Mouse (Mus musculus) adrenal gland (tissue): ENCODE measurements around the gene Arl15.

ENCODE experiments used
- intact Hi-C: fragments of 180-260 bp; cut with DNase I; formaldehyde crosslinking; loops from one replicate; pipeline ENCODE4 v1.15.1; 2025

The Arl15 gene

DNA sequence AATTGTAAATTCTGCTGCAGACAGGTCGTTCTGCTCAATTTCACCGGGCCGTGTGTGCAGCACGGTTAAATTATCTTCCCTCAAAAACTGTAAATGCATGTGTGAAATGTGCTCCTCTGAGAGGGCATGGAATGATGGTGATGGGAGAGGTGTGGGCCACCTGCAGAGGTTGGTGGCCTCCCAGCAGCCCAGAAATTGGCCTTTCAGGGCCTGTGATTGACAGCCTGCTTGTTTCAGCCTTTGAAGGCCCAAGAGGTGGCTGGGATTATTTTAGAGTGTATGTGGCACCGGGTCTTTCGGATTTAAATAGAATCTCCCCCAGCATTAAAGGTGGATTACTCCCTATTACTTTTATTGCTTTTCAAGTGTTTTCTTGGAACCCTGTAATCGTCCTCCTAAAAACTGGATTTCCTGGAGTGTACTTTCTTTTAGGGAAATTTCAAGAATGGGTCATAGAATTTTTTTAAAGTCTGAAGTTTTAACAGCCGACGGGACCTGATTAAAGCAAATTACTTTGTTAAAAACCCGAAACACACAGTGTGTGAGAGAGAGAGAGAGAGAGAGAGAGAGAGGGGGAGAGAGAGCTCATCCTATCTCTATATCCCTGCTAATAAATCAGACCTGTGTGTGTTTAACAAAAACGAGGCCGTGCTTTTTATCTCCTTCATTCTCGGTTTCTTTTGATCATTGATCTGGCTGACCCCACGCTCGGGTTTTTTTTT lies 186.6 kb downstream of the Arl15 start:
- intact Hi-C loops = no loop called here

DNA sequence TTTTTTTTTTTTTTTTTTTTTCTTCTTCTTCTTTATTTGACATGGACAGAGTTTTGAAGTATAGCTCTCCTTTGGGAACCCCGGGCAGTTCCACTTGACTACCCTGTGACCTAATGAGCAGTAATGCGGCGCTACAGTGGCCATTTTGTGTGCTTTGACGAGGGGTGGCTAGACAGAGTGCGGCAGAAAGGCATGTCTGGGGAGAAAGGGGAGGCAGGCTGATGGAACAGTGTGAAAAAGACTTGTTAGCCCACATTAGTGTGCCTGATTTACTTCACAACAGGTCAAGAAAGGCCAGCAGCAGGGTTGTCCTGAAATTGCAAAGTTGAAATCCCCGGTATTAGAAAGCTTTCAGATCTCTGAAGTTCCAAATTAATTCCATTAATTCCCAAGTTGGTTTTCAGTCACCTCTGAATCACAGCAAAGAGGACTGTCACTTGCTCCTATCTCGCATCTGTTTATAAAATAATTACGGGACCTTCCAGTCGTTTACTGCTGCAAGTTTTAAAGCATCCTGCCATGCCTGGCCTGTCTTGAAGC lies 187.2 kb downstream of the Arl15 start:
- intact Hi-C loops = no loop called here

DNA sequence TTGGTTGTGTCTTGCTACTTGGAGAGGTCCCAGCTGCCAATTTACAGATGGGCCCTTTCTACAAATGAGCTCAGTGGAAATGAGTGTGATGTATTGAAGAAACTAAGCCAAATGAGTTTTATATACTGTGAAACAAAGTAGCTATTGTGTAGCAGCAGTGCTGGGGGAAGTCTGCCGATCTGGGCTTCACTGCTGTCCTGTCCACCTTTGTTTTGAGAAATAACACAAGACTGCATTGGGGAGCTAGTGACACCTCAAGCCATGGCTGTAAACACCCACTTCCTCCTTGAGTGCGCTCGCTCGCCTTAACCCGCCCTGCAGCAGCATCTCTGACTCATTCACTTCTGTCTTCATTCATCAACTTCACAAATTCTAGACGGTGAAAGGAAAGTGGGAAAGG lies 189.3 kb downstream of the Arl15 start:
- intact Hi-C loops = no loop called here

DNA sequence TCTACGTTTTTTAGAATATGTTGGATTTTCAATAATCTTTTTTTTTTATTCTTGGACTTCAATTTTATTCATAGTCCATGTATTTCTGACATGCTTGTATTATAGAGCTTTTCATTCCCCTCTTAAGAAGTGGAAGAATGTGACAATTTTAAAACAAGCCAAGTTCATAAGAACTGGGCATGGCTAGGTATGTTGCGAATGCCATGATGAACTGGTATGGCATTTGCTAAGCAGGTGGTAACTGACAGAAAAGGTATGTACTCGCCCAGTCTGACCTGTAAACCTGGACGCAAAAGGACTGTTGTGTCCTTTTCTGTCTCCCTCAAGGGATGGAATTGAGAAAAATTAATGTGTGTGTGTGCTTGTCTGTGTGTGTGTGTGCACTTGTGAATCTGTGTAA lies 190.2 kb downstream of the Arl15 start:
- intact Hi-C loops = no loop called here

GRCm38 (mm10) chr13:113986864-113987562 lies 192.7 kb downstream of the Arl15 start:
- intact Hi-C loops = no loop called here

GRCm38 (mm10) chr13:113990247-113990646 lies 195.9 kb downstream of the Arl15 start:
- intact Hi-C loops = no loop called here

DNA sequence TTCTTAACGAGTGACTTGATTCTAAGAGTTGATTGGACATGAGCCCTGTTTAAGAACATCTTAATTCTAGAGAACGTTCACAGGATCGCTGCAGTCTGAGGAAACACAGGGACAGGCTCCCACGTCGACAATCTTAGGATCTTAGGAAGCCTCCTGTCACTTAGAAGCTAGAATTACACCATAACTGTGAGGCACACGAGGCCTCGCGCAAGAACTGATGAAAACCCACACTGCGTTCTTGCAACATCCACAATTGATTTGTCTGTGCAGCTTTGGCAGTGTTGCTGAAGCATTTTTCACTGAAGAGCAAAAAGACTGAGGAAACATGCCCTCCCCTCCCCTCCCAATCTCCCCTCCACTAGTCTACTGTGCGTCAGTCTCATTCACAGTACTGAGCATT lies 196.4 kb downstream of the Arl15 start:
- intact Hi-C loops = no loop called here

DNA sequence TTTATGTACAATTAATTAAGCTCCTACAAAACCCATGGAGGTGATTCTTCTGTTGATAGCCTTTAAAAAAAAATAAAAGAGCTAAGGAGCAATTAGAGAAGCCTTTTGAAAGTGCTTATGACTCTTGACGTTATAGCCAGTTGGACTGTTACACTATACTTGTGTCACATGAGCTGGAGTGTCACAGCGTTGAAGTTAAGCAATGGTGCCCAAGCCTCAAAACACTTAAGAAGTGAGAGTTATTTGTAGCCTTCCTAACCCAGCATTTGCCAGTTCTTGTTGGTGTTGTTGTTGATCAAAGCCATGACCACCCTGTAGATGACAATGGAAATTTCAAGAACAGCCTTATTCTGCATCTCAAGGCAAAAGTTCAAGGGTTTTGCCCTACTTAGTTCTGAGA lies 198.8 kb downstream of the Arl15 start:
- intact Hi-C loops = no loop called here

GRCm38 (mm10) chr13:113994586-113994985 lies 200.3 kb downstream of the Arl15 start:
- intact Hi-C loops = no loop called here

DNA sequence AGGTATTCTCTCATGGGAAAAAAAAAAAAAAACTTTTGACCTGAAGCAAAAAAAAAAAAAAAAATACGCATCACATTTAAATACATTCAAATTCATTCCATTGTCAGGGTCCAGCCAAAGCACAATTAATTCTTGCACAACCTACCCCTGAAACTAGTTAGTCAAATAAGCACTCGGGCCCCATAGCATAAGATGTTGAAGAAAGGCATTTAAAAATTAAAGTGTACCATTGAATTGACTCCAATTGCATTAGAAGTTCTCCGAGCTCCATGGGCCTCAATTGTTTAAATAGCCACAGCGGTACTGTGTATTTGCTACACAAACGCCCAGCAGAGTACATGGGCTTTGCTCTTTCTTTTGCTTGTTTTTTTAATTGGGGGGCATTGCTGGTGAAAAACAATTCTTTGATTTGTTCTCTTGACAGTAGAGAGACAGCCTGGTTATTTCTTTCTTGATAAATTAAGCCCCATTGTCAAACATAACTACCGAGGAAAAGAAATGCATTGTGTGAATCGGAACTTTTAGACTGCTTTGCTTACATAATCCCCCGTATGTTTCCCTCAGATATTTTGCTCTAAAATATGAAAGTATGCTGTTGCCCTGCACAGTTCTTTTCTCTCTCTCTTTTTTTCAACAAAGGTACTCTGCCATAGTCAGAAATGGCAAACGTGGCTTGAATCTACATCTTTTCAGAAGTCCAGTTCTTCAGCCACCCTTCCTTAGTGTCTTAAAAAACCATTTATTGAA lies 201.4 kb downstream of the Arl15 start:
- intact Hi-C loops = no loop called here

GRCm38 (mm10) chr13:113998811-113999210 lies 204.5 kb downstream of the Arl15 start:
- intact Hi-C loops = no loop called here

- intact Hi-C loops = no loop called here
These were observed 209.2 kb downstream of the Arl15 start for GRCm38 (mm10) chr13:114003463-114003862.

DNA sequence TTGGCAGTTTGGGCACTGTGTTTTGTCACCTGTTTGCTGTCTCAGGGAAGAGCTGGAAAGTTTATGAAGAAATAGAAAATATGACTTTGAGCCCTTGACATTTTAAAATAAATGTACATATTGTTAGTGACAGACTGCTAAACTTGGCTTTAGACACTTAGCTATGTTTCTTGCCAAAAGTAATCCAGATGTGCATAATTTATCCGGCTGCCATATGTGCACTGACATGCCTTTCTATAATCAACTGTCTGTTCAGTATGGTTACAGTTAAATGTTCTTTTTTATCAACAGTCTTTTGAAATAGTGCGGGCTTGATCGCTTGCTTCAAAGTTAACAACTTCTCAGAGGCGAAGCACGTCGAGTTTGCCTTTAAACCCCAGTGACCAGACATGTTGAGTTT lies 209.9 kb downstream of the Arl15 start:
- intact Hi-C loops = no loop called here

DNA sequence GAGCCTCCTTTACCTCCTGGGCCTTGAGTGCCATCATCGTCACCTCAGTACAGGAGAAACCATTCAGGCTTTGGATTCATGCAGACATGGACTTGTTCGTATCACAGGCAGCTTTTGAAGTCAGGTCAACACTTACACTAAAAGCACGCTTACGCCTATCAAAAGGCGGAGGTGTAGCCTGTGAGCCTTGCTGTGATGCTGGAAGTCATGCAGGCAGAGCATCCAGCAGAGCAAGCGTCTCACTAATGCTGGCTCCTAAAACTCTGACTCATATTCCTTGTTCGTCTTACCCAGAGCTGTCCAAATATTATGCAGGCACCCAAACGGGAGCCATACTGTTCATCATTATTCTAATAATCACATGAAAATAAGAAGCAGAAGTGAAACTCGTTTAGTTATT lies 215.5 kb downstream of the Arl15 start:
- intact Hi-C loops = no loop called here

DNA sequence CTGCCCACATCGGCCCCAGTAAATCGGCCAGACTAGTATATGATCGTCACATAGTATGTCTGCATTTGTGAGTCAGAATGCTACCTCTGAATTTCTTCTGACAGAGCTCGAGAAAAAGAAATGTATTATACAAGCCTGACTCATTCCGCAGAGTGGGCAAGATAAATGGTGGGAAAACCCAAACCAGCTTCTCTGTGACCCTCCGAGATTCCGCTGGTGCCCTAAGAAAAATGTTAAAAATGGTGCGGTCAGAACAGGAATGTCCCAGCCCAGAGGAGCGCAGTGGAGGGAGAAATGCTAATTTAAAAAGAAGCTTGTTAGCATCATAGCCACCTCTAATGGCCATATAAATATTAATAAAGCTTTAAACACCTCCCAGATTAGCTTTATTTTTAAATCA lies 216.2 kb downstream of the Arl15 start:
- intact Hi-C loops = no loop called here

- intact Hi-C loops = no loop called here
These were observed 216.7 kb downstream of the Arl15 start for GRCm38 (mm10) chr13:114011019-114011418.

GRCm38 (mm10) chr13:114017928-114018327 lies 223.6 kb downstream of the Arl15 start:
- intact Hi-C loops = no loop called here

- intact Hi-C loops = no loop called here
These were observed 229.2 kb downstream of the Arl15 start for GRCm38 (mm10) chr13:114023541-114023940.

GRCm38 (mm10) chr13:114026306-114026705 lies 232.0 kb downstream of the Arl15 start:
- intact Hi-C loops = no loop called here

DNA sequence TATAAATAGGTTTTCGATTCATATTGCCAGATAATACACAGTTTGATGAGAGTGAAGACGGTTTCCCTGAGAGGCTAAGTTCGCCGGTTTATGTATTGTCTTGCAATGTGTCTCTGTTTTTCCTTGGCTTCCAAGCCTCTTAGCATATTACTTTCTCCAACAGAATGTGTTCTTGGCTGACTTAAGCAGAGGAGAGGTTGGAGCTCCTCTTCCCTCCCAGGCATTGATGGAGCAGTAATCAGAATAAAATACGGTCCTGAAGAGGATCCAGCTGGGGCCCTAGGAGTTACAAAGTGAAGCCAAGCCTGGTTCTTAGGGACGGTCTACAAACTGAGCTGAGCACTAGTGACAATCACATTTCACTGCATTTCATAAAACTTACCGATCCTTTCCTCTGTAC lies 232.4 kb downstream of the Arl15 start:
- intact Hi-C loops = no loop called here

DNA sequence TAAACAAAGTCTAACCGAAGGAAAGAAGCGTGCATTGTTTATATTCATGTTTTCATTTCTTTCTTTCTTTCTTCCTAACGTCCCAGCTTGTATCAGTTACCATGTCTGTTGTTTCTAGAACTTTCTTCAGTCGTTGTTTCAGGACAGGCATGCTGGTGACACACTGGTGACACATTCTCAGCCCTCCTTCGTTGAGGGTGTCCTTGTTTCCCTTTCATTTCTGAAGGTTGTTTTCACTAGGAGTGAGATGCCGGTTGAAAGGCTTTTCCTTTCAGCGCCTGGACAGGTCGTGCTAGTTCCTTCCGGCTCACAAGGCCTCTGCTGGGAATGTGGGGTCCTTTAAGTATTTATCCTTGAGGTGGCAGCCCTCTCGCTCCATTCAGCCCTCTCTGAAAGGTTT lies 253.8 kb downstream of the Arl15 start:
- intact Hi-C loops = no loop called here

GRCm38 (mm10) chr13:114048688-114049087 lies 254.4 kb downstream of the Arl15 start:
- intact Hi-C loops = no loop called here
